Mouse (Mus musculus) CH12.LX (cell line): ENCODE measurements around the gene Bcl6b. TPM values are rescaled to one million over a fixed set of nuclear protein-coding genes. Genes with fewer than 3 reads are reported as not detected.

Experiments
- DNase-seq: peaks from one replicate; pipeline ENCODE4 v3.0.0-alpha.2; 2013; ENCODE audit errors: extremely low read depth
- H3K27ac ChIP-seq: 2 replicates; pipeline ENCODE4 v1.5.1; 2012; ENCODE audit warnings: low read depth, mild to moderate bottlenecking, control low read depth, moderate library complexity; ENCODE audit not compliant: insufficient read depth
- H3K27me3 ChIP-seq: replicated peaks from 2 replicates; pipeline ENCODE3; 2012; ENCODE audit warnings: inconsistent platforms
- H3K36me3 ChIP-seq, 2 experiments: replicated peaks in 1 of 2; 2 replicates each; pipeline versions ENCODE3 to v1.6.1; 2012; ENCODE audit warnings: inconsistent platforms in 1 of 2, low read length in 1 of 2, mild to moderate bottlenecking in 1 of 2, mixed read lengths in 1 of 2, moderate library complexity in 1 of 2; ENCODE audit not compliant: control insufficient read depth in 1 of 2, insufficient read depth in 1 of 2
- H3K4me1 ChIP-seq, 2 experiments: 2 replicates each; pipeline ENCODE4 v1.6.1; 2012; ENCODE audit warnings: inconsistent platforms in 1 of 2, moderate library complexity in 1 of 2; ENCODE audit not compliant: insufficient read depth in 2 of 2, control insufficient read depth in 1 of 2
- H3K4me2 ChIP-seq: 2 replicates; pipeline ENCODE4 v1.6.1; 2012; ENCODE audit warnings: low read depth, mild to moderate bottlenecking, control low read depth; ENCODE audit not compliant: poor library complexity, insufficient read depth, severe bottlenecking
- H3K4me3 ChIP-seq, 3 experiments: fragments of 150-350 bp in 1 of 3; sonication (generic) in 1 of 3; replicated peaks in 1 of 3; 2 replicates each; pipeline versions ENCODE3 to v1.5.1; 2011 to 2012; ENCODE audit warnings: low read depth in 2 of 3, low read length in 2 of 3, mild to moderate bottlenecking in 2 of 3, moderate library complexity in 2 of 3, control low read depth in 1 of 3, improper control_type of control experiment in 1 of 3, inconsistent platforms in 1 of 3, mixed read lengths in 1 of 3; ENCODE audit not compliant: poor library complexity in 1 of 3
- H3K79me2 ChIP-seq: replicated peaks from 2 replicates; pipeline ENCODE4 v1.6.1; 2012; ENCODE audit warnings: mild to moderate bottlenecking, moderate library complexity; ENCODE audit not compliant: control insufficient read depth, poor library complexity, insufficient read depth, severe bottlenecking; ENCODE audit errors: extremely low read depth
- H3K9ac ChIP-seq: 2 replicates; pipeline ENCODE4 v1.6.1; 2012; ENCODE audit warnings: low read depth, mild to moderate bottlenecking, control low read depth, moderate library complexity; ENCODE audit not compliant: insufficient read depth
- H3K9me3 ChIP-seq: replicated peaks from 2 replicates; pipeline ENCODE3; 2012; ENCODE audit warnings: low read length, inconsistent platforms, mixed read lengths
- BHLHE40 ChIP-seq: IDR thresholded peaks from 2 replicates; pipeline ENCODE4 v1.6.1; 2011; ENCODE audit warnings: mild to moderate bottlenecking, low read depth, low read length, improper control_type of control experiment
- CHD1 ChIP-seq: IDR thresholded peaks from 2 replicates; pipeline ENCODE4 v1.6.1; 2012; ENCODE audit warnings: low read depth, low read length, improper control_type of control experiment, inconsistent platforms
- CHD2 ChIP-seq: IDR thresholded peaks from 2 replicates; pipeline ENCODE4 v1.6.1; 2011; ENCODE audit warnings: low read length, improper control_type of control experiment
- CTCF ChIP-seq, 2 experiments: IDR thresholded peaks in 1 of 2; conservative IDR thresholded peaks in 1 of 2; 2 replicates each; pipeline ENCODE4 v1.5.1; 2011 to 2012; ENCODE audit warnings: low read depth in 2 of 2, low read length in 2 of 2, improper control_type of control experiment in 1 of 2, inconsistent platforms in 1 of 2, mild to moderate bottlenecking in 1 of 2, moderate library complexity in 1 of 2
- E2F4 ChIP-seq: IDR thresholded peaks from 2 replicates; pipeline ENCODE4 v1.6.1; 2011; ENCODE audit warnings: low read depth, low read length, improper control_type of control experiment; ENCODE audit not compliant: insufficient replicate concordance
- EP300 ChIP-seq: IDR thresholded peaks from 2 replicates; pipeline ENCODE4 v1.6.1; 2011; ENCODE audit warnings: low read length, improper control_type of control experiment
- ETS1 ChIP-seq: conservative IDR thresholded peaks from 2 replicates; pipeline ENCODE4 v1.6.1; 2012; ENCODE audit warnings: low read depth, mild to moderate bottlenecking, inconsistent platforms, low read length, improper control_type of control experiment, moderate library complexity
- GABPA ChIP-seq: IDR thresholded peaks from 2 replicates; pipeline ENCODE4 v1.6.1; 2012; ENCODE audit warnings: low read depth, low read length, improper control_type of control experiment, inconsistent platforms; ENCODE audit not compliant: insufficient replicate concordance
- HCFC1 ChIP-seq: IDR thresholded peaks from 2 replicates; pipeline ENCODE4 v1.6.1; 2012; ENCODE audit warnings: low read depth, mild to moderate bottlenecking, inconsistent platforms, low read length, improper control_type of control experiment
- JUN ChIP-seq: IDR thresholded peaks from 2 replicates; pipeline ENCODE4 v1.6.1; 2011; ENCODE audit warnings: low read depth, mild to moderate bottlenecking, low read length, improper control_type of control experiment, moderate library complexity; ENCODE audit not compliant: insufficient read depth
- JUND ChIP-seq: conservative IDR thresholded peaks from 2 replicates; pipeline ENCODE4 v1.6.1; 2011; ENCODE audit warnings: low read depth, low read length, improper control_type of control experiment
- KAT2A ChIP-seq: IDR thresholded peaks from 2 replicates; pipeline ENCODE4 v1.6.1; 2012; ENCODE audit warnings: low read length, improper control_type of control experiment, inconsistent platforms; ENCODE audit not compliant: insufficient replicate concordance
- MAFK ChIP-seq: IDR thresholded peaks from 2 replicates; pipeline ENCODE4 v1.6.1; 2011; ENCODE audit warnings: low read length, improper control_type of control experiment; ENCODE audit not compliant: insufficient replicate concordance
- MAX ChIP-seq: IDR thresholded peaks from 2 replicates; pipeline ENCODE4 v1.6.1; 2011; ENCODE audit warnings: low read length, improper control_type of control experiment
- MEF2A ChIP-seq: IDR thresholded peaks from 2 replicates; pipeline ENCODE4 v1.6.1; 2014; ENCODE audit warnings: low read depth, mild to moderate bottlenecking, inconsistent platforms, low read length, improper control_type of control experiment, borderline replicate concordance
- MXI1 ChIP-seq: IDR thresholded peaks from 2 replicates; pipeline ENCODE4 v1.6.1; 2011; ENCODE audit warnings: mild to moderate bottlenecking, low read depth, low read length, improper control_type of control experiment
- MYC ChIP-seq: IDR thresholded peaks from 2 replicates; pipeline ENCODE4 v1.6.1; 2011; ENCODE audit warnings: low read depth, mild to moderate bottlenecking, improper control_type of control experiment, low read length
- NELFE ChIP-seq: IDR thresholded peaks from 2 replicates; pipeline ENCODE4 v1.6.1; 2011; ENCODE audit warnings: low read depth, low read length, improper control_type of control experiment
- NRF1 ChIP-seq: IDR thresholded peaks from 2 replicates; pipeline ENCODE4 v1.6.1; 2014; ENCODE audit warnings: low read depth, mild to moderate bottlenecking, inconsistent platforms, low read length, improper control_type of control experiment, moderate library complexity
- PAX5 ChIP-seq: IDR thresholded peaks from 2 replicates; pipeline ENCODE4 v1.6.1; 2012; ENCODE audit warnings: low read length, inconsistent platforms, mixed read lengths
- POLR2A ChIP-seq: IDR thresholded peaks from 2 replicates; pipeline ENCODE4 v1.6.1; 2011; ENCODE audit warnings: low read depth, mild to moderate bottlenecking, improper control_type of control experiment, low read length
- POLR2AphosphoS2 ChIP-seq: IDR thresholded peaks from 2 replicates; pipeline ENCODE4 v1.6.1; 2011; ENCODE audit warnings: low read depth, low read length, improper control_type of control experiment
- RAD21 ChIP-seq: IDR thresholded peaks from 2 replicates; pipeline ENCODE4 v1.6.1; 2011; ENCODE audit warnings: low read depth, mild to moderate bottlenecking, low read length, improper control_type of control experiment, moderate library complexity
- RCOR1 ChIP-seq: conservative IDR thresholded peaks from 2 replicates; pipeline ENCODE4 v1.6.1; 2012; ENCODE audit warnings: low read depth, mild to moderate bottlenecking, inconsistent platforms, low read length, improper control_type of control experiment
- SIN3A ChIP-seq: IDR thresholded peaks from 2 replicates; pipeline ENCODE4 v1.6.1; 2012; ENCODE audit warnings: low read length, improper control_type of control experiment, inconsistent platforms
- SMC3 ChIP-seq: IDR thresholded peaks from 2 replicates; pipeline ENCODE4 v1.6.1; 2011; ENCODE audit warnings: low read depth, low read length, improper control_type of control experiment
- USF1 ChIP-seq: IDR thresholded peaks from 2 replicates; pipeline ENCODE4 v1.6.1; 2014; ENCODE audit warnings: low read depth, mild to moderate bottlenecking, inconsistent platforms, low read length, improper control_type of control experiment
- USF2 ChIP-seq: conservative IDR thresholded peaks from 2 replicates; pipeline ENCODE4 v1.6.1; 2011; ENCODE audit warnings: low read depth, low read length, improper control_type of control experiment
- ZNF384 ChIP-seq: IDR thresholded peaks from 2 replicates; pipeline ENCODE4 v1.6.1; 2012; ENCODE audit warnings: low read depth, low read length, improper control_type of control experiment, inconsistent platforms
- dilution Hi-C: fragments of 300-500 bp; cut with MboI; formaldehyde crosslinking; loops from 2 replicates; pipeline ENCODE4 v1.14.3; 2020; ENCODE audit warnings: low sequenced_read_pairs; ENCODE audit not compliant: extremely low pct_unique_long_range_greater_than_20kb, extremely low pct_ligation_motif_present
- in situ Hi-C: fragments of 300-500 bp; cut with MboI; formaldehyde crosslinking; loops from 3 replicates; pipeline ENCODE4 v1.14.3; 2019; ENCODE audit warnings: low sequenced_read_pairs, low pct_ligation_motif_present, low pct_unique_long_range_greater_than_20kb, mixed read lengths
- polyA plus RNA-seq: library from polyadenylated mRNA; unstranded; fragments of >175 nt; gene quantifications from 2 replicates; pipeline ENCODE4 v1.2.1, GENCODE M21; 2012; ENCODE audit warnings: low read depth; ENCODE audit not compliant: insufficient read length
- total RNA-seq, 2 experiments: library from RNA; depleted of rRNA; stranded (reverse); fragments of 300-350 nt in 1 of 2; fragments of >200 nt in 1 of 2; gene quantifications; 2 replicates each; pipeline ENCODE4 v1.2.3; 2012 to 2014

Bcl6b gene
- total and polyA plus RNA-seq, 3 experiments, result 0.54 to 1.7 (median 0.71) TPM

- in situ Hi-C loops, result loop anchor here (25.0 kb wide), 2 partner anchors 377 to 527 kb away; partner anchors contain the start of genes 4930544D05Rik, Chrne and Zfp3
- Histone ChIP-seq H3K36me3 (peaks cover 10 to 27% of the 10 kb centered on the region in 2 experiments), H3K4me2 (no peak overlapping the region), H3K4me1 (peaks cover 4 to 32% of the 10 kb centered on the region in 2 experiments), H3K4me3 (no peak overlapping the region), H3K79me2 (peaks cover 12% of the 10 kb centered on the region), H3K27ac (no peak overlapping the region), H3K9ac (no peak overlapping the region), H3K9me3 (no peaks in the 10 kb centered on the region), H3K27me3 (no peaks in the 10 kb centered on the region)
- dilution Hi-C loops, result no loop called here
- no peak for TF ChIP-seq ETS1
- no peak for TF ChIP-seq RAD21
- TF ChIP-seq NELFE, result no peak
- DNase-seq, result no peak
These were observed 5.8 kb upstream of the Bcl6b start for GRCm38 (mm10) chr11:70235254-70235900.

- Histone ChIP-seq H3K9ac (no peak overlapping the region), H3K4me3 (no peak overlapping the region)
- dilution Hi-C loops, result no loop called here
These were observed 4.9 kb upstream of the Bcl6b start for GRCm38 (mm10) chr11:70234497-70234896.

GRCm38 (mm10) chr11:70234037-70234436 is 4.4 kb upstream of the Bcl6b start:
- no peaks in the 10 kb centered on the region for H3K9me3 ChIP-seq
- dilution Hi-C loops, result no loop called here
- no peak overlapping the region for H3K4me2 ChIP-seq
- peaks cover 2% of the 10 kb centered on the region for H3K27me3 ChIP-seq
- H3K9ac ChIP-seq, result no peak overlapping the region
- H3K79me2 ChIP-seq, result peaks cover 6% of the 10 kb centered on the region
- no peak overlapping the region for H3K4me3 ChIP-seq
- H3K4me1 ChIP-seq, result peaks cover 4 to 41% of the 10 kb centered on the region in 2 experiments
- H3K27ac ChIP-seq, result no peak overlapping the region
- no peak for DNase-seq
- no peak for TF ChIP-seq SMC3
- TF ChIP-seq NELFE, result no peak
- TF ChIP-seq GABPA, result no peak
- no peak for TF ChIP-seq KAT2A
- no peak for TF ChIP-seq CTCF (conservative IDR thresholded peaks at IDR 0.05 in 1 of 2, IDR thresholded peaks at IDR 0.05 in 1 of 2; ENCODE audit: low read depth in 2 of 2, low read length in 2 of 2)
- TF ChIP-seq MXI1, result no peak
- no peak for TF ChIP-seq JUND
- no peak for TF ChIP-seq HCFC1
- no peak for TF ChIP-seq USF2
- no peak for TF ChIP-seq SIN3A
- TF ChIP-seq NRF1, result no peak
- no peak for TF ChIP-seq PAX5
- no peak for TF ChIP-seq RCOR1
- TF ChIP-seq CHD1, result no peak
- TF ChIP-seq POLR2A, result no peak
- no peak for TF ChIP-seq ZNF384
- in situ Hi-C loops, result loop anchor here (25.0 kb wide), 2 partner anchors 378 to 528 kb away; partner anchors contain the start of genes 4930544D05Rik, Chrne and Zfp3
- peaks cover 10 to 27% of the 10 kb centered on the region in 2 experiments for H3K36me3 ChIP-seq

More at GRCm38 (mm10) chr11:70234497-70234896, 4.9 kb upstream of the Bcl6b start:
- DNase-seq, result no peak
- Histone ChIP-seq H3K36me3 (peaks cover 10 to 27% of the 10 kb centered on the region in 2 experiments), H3K79me2 (peaks cover 11% of the 10 kb centered on the region), H3K9me3 (no peaks in the 10 kb centered on the region), H3K27ac (no peak overlapping the region), H3K4me2 (no peak overlapping the region), H3K27me3 (peaks cover 2% of the 10 kb centered on the region), H3K4me1 (peaks cover 4 to 37% of the 10 kb centered on the region in 2 experiments)
- in situ Hi-C loops, result loop anchor here (25.0 kb wide), 2 partner anchors 378 to 528 kb away; partner anchors contain the start of genes 4930544D05Rik, Chrne and Zfp3
- no peak for TF ChIP-seq CTCF (conservative IDR thresholded peaks at IDR 0.05 in 1 of 2, IDR thresholded peaks at IDR 0.05 in 1 of 2; ENCODE audit: low read depth in 2 of 2, low read length in 2 of 2)
- no peak for TF ChIP-seq BHLHE40
- TF ChIP-seq POLR2AphosphoS2, result no peak
- no peak for TF ChIP-seq MAFK
- TF ChIP-seq GABPA, result no peak
- TF ChIP-seq MEF2A, result no peak
- no peak for TF ChIP-seq E2F4
- no peak for TF ChIP-seq RCOR1
- TF ChIP-seq ETS1, result no peak
- TF ChIP-seq PAX5, result no peak
- TF ChIP-seq KAT2A, result no peak
- TF ChIP-seq CHD2, result no peak
- no peak for TF ChIP-seq JUN
- no peak for TF ChIP-seq USF1
- no peak for TF ChIP-seq SMC3
- TF ChIP-seq EP300, result no peak
- no peak for TF ChIP-seq MYC
- TF ChIP-seq MAX, result no peak
